Mouse (Mus musculus): ENCODE data around the gene Hmcn2. TPM values are rescaled to one million over a fixed set of nuclear protein-coding genes. Genes with fewer than 3 reads are reported as not detected.
A peak's percentile ranks its signal among the peaks of the same experiment; 100 is the strongest.

The Hmcn2 gene
- total and polyA plus RNA-seq, 3 experiments: 1.0 to 5.7 (median 2.1) TPM

- dilution Hi-C loops (cut with MboI; ENCODE audit: extremely low pct_ligation_motif_present, extremely low pct_unique_long_range_greater_than_20kb, low sequenced_read_pairs) (no loop called here), in situ Hi-C loops (cut with MboI; ENCODE audit: low pct_ligation_motif_present, low pct_unique_long_range_greater_than_20kb, low sequenced_read_pairs) (loop anchor here (25.0 kb wide), 1 partner anchor 400 kb away; no protein-coding TSS in a partner anchor)
- Histone ChIP-seq H3K4me1 (ENCODE audit: control insufficient read depth in 1 of 2, insufficient read depth in 2 of 2) (peaks cover 8 to 46% of the 10 kb centered on the region in 2 experiments), H3K79me2 (replicated peaks; ENCODE audit: control insufficient read depth, extremely low read depth, insufficient read depth, poor library complexity, severe bottlenecking) (no peaks in the 10 kb centered on the region), H3K4me3 (replicated peaks in 1 of 3; ENCODE audit: low read depth in 2 of 3, low read length in 2 of 3, poor library complexity in 1 of 3) (no peak overlapping the region), H3K27ac (ENCODE audit: insufficient read depth, low read depth) (no peak overlapping the region), H3K9me3 (replicated peaks; ENCODE audit: low read length) (no peaks in the 10 kb centered on the region), H3K36me3 (replicated peaks in 1 of 2; ENCODE audit: control insufficient read depth in 1 of 2, insufficient read depth in 1 of 2, low read length in 1 of 2) (peaks cover 5 to 34% of the 10 kb centered on the region in 2 experiments), H3K27me3 (replicated peaks) (no peaks in the 10 kb centered on the region), H3K4me2 (ENCODE audit: insufficient read depth, low read depth, poor library complexity, severe bottlenecking) (no peak overlapping the region), H3K9ac (ENCODE audit: insufficient read depth, low read depth) (no peak overlapping the region)
- DNase-seq (ENCODE audit: extremely low read depth): no peak
- TF ChIP-seq SMC3 (IDR thresholded peaks at IDR 0.05; ENCODE audit: low read depth, low read length) (no peak), ELF1 (IDR thresholded peaks at IDR 0.05; ENCODE audit: low read depth, low read length) (no peak), RAD21 (IDR thresholded peaks at IDR 0.05; ENCODE audit: low read depth, low read length) (no peak), RCOR1 (conservative IDR thresholded peaks at IDR 0.05; ENCODE audit: low read depth, low read length) (no peak), ZC3H11A (IDR thresholded peaks at IDR 0.05; ENCODE audit: low read depth, low read length) (no peak), EP300 (IDR thresholded peaks at IDR 0.05; ENCODE audit: low read length) (no peak), USF1 (IDR thresholded peaks at IDR 0.05; ENCODE audit: low read depth, low read length) (no peak), IRF4 (IDR thresholded peaks at IDR 0.05; ENCODE audit: low read depth, low read length) (no peak), ZNF384 (IDR thresholded peaks at IDR 0.05; ENCODE audit: low read depth, low read length) (no peak), ZKSCAN1 (IDR thresholded peaks at IDR 0.05; ENCODE audit: borderline replicate concordance, low read depth, low read length) (no peak), MYC (IDR thresholded peaks at IDR 0.05; ENCODE audit: low read depth, low read length) (no peak), GABPA (IDR thresholded peaks at IDR 0.05; ENCODE audit: insufficient replicate concordance, low read depth, low read length) (no peak), CTCF (conservative IDR thresholded peaks at IDR 0.05 in 1 of 2, IDR thresholded peaks at IDR 0.05 in 1 of 2; ENCODE audit: low read depth in 2 of 2, low read length in 2 of 2) (no peak), NRF1 (IDR thresholded peaks at IDR 0.05; ENCODE audit: low read depth, low read length) (no peak)
Observed at GRCm38 (mm10) chr2:31462051-31462450, 147.8 kb downstream of the Hmcn2 start.

GRCm38 (mm10) chr2:31463253-31463652 lies 149.0 kb downstream of the Hmcn2 start:
- TF ChIP-seq PAX5 (IDR thresholded peaks at IDR 0.05; ENCODE audit: low read length): no peak
- no peak for TF ChIP-seq JUN (IDR thresholded peaks at IDR 0.05; ENCODE audit: insufficient read depth, low read depth, low read length)
- no peak for TF ChIP-seq ETS1 (conservative IDR thresholded peaks at IDR 0.05; ENCODE audit: low read depth, low read length)
- TF ChIP-seq CHD1 (IDR thresholded peaks at IDR 0.05; ENCODE audit: low read depth, low read length): no peak
- TF ChIP-seq BHLHE40 (IDR thresholded peaks at IDR 0.05; ENCODE audit: low read depth, low read length): no peak
- no peak for TF ChIP-seq POLR2AphosphoS2 (IDR thresholded peaks at IDR 0.05; ENCODE audit: low read depth, low read length)
- TF ChIP-seq USF1 (IDR thresholded peaks at IDR 0.05; ENCODE audit: low read depth, low read length): no peak
- no peak for TF ChIP-seq MYC (IDR thresholded peaks at IDR 0.05; ENCODE audit: low read depth, low read length)
- no peak for TF ChIP-seq KAT2A (IDR thresholded peaks at IDR 0.05; ENCODE audit: insufficient replicate concordance, low read length)
- Histone ChIP-seq H3K27ac (ENCODE audit: insufficient read depth, low read depth) (peak overlapping the region; percentile 55), H3K4me3 (replicated peaks in 1 of 3; ENCODE audit: low read depth in 2 of 3, low read length in 2 of 3, poor library complexity in 1 of 3) (no peak overlapping the region), H3K9ac (ENCODE audit: insufficient read depth, low read depth) (0 out of 2 replicates have a peak overlapping the region, but pooled peaks have one; percentile 8), H3K4me1 (ENCODE audit: control insufficient read depth in 1 of 2, insufficient read depth in 2 of 2) (peaks cover 8 to 50% of the 10 kb centered on the region in 2 experiments), H3K36me3 (replicated peaks in 1 of 2; ENCODE audit: control insufficient read depth in 1 of 2, insufficient read depth in 1 of 2, low read length in 1 of 2) (peaks cover 5 to 23% of the 10 kb centered on the region in 2 experiments), H3K9me3 (replicated peaks; ENCODE audit: low read length) (no peaks in the 10 kb centered on the region), H3K4me2 (ENCODE audit: insufficient read depth, low read depth, poor library complexity, severe bottlenecking) (no peak overlapping the region), H3K79me2 (replicated peaks; ENCODE audit: control insufficient read depth, extremely low read depth, insufficient read depth, poor library complexity, severe bottlenecking) (no peaks in the 10 kb centered on the region), H3K27me3 (replicated peaks) (no peaks in the 10 kb centered on the region)
- in situ Hi-C loops (cut with MboI; ENCODE audit: low pct_ligation_motif_present, low pct_unique_long_range_greater_than_20kb, low sequenced_read_pairs): loop anchor here (25.0 kb wide), 1 partner anchor 401 kb away; no protein-coding TSS in a partner anchor
- dilution Hi-C loops (cut with MboI; ENCODE audit: extremely low pct_ligation_motif_present, extremely low pct_unique_long_range_greater_than_20kb, low sequenced_read_pairs): no loop called here
- no peak for DNase-seq (ENCODE audit: extremely low read depth)
